Mouse (Mus musculus) bone marrow, adult 2 months (tissue): Measurements from ENCODE around the gene Sipa1l3.

Experiments
- CTCF ChIP-seq: fragments of 200-500 bp; IDR thresholded peaks from 2 replicates; pipeline ENCODE4 v1.5.1; 2011; ENCODE audit warnings: low read length, control low read depth; ENCODE audit not compliant: control insufficient read depth, insufficient read depth
- POLR2A ChIP-seq: fragments of 200-500 bp; IDR thresholded peaks from 2 replicates; pipeline ENCODE4 v1.6.1; 2011; ENCODE audit warnings: low read depth, mild to moderate bottlenecking, control low read depth, low read length, borderline replicate concordance; ENCODE audit not compliant: control insufficient read depth

DNA sequence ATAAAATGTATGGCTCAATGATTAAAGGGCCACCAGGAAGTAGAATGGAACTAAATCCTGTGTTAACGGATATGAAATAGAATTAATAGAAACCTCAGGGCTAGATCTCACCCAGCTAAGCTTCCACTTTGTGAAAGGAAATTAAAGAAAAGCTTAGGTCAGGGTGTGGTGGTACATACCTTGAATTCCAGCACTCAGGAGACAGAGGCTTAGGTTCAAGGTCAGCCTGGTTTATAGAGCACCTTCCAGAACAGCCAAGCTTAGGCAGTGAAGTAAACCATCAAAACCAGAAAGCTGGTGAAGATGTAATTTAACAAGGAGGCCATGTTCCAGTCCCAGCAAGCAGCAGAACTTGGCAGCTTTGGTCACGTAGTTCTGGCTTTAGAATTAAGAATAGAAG, 114.3 kb downstream of the Sipa1l3 start:
- TF ChIP-seq CTCF = no peak
- TF ChIP-seq POLR2A = no peak
